Mouse (Mus musculus): ENCODE measurements around the gene Slco3a1.

The Slco3a1 gene

DNA sequence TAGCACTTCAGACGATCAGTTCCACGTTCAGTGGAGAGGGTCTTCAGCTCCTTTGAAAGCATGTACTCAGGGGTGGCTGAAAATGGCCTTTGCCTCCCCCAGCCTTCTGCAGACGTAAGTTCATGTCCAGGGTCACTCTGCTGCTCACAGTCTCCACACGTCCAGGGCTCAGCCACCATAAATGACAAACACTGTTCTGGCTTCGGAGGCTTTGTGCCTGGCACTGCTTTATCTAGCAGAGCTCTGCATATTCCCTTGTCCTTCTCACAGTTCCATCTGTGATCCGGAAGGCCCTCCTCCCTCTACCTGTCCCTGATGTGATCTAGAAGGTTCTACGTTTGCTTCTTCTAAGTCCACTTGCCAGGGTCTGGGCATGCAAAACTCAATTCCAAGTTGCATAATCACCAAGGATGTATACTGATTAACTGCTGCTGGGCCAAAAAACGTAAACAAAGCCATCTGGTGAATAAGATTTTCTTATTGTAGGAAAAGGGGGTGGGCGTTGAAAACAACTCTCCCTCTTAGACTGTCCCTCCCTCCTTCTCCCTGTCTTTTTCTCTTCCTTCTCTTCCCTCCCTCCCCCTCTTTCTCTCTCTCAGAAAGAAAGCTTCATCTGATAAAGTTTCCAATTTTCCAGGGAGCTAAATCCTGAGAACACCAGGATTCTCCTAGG lies 62.8 kb downstream of the Slco3a1 start:
- 0 out of 2 replicates have a peak, but pooled peaks have one; percentile 33 for ATAC-seq (ENCODE audit: insufficient number of reproducible peaks, low FRiP score, low TSS enrichment)

DNA sequence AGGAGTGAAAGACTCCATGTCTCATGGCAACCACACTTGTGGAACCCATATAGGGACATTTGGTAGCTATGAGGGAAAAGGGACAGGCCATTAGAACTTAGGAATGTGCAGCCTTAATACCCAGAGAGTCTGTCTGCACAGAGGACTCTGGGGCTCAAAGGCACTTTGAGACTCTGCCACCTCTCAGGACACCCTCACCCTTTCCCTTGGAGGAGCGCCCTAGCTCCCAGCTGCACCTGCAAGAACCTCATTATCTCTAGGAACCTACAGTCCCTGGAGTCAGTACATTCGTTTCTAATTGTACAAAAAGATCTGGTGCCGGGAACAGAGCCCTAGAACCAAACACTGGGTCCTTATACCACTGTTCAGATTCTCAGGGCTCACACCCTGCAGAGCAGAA lies 66.4 kb downstream of the Slco3a1 start:
- ATAC-seq (ENCODE audit: insufficient number of reproducible peaks, low FRiP score, low TSS enrichment): no peak

DNA sequence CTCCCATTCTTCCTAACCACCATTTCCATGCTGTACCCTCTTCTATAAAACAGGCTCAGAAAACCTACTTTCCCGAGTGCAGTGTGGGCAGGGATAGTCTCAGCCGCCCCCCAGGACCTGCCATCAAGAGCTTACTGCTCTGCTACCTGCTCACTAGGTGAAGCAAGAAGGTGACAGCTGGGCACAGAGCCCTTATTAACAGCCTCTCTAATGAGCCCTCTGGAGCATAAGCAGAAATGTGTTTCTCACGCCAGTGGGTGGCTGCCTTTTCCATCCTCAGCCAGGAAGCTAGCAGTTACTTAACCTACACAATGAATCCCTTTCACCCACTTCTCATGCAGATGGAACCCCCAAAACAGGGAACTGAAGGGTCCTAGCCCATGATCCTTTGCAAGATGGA lies 66.9 kb downstream of the Slco3a1 start:
- ATAC-seq (ENCODE audit: insufficient number of reproducible peaks, low FRiP score, low TSS enrichment): peak; percentile 80

DNA sequence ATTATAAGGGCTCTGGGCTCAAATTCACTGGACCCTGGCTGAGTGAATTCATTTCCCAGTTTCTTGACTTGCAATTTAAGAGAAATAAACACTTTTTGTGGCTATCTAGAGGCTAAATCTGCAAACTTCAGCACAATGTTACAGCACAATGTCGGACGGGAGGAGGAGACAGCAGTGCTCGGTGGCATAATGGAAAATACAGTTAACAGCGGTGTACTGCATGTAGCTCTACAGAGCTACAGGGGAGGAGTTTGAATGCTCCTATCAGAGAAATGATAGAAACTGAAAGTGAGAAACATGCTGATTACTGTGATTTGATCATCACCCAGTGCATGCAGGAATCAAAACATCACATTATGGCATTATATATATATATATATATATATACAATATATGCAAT lies 68.5 kb downstream of the Slco3a1 start:
- ATAC-seq (ENCODE audit: insufficient number of reproducible peaks, low FRiP score, low TSS enrichment): no peak

DNA sequence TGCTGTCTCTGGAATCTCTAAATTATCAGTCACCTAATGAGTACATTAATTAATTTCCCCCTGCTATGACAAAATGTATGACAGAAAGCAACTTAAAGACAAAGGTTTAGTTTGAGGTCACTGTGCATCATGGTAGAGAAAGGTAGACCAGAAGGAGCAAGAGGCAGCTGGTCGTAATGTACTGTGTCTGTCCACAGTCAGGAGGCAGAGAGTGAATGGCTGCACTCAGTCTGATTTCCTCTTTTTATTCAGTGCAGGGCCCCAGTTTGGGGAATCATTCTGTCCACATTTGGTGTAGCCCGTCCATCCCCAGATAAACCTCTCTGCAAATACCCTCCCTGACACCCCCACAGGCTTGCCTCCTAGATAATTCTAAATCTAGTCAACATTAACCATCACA lies 68.9 kb downstream of the Slco3a1 start:
- ATAC-seq (ENCODE audit: insufficient number of reproducible peaks, low FRiP score, low TSS enrichment): no peak

DNA sequence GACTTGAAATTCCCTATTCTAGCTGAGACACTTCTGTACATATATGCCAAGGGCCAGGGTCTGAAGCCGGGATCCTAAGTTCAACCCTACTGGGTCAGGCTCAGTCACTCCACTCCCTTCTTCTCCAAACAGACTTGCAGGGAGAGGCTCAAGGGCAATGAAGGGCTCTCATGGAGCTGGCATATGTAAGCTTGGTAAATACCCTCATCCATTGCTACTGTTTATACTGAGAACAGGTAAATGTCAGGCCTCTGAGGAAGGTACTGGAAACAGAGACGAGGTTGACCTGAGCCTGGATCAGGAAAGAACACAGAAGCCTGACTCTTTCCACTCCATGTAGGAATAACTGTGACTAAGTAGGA lies 70.6 kb downstream of the Slco3a1 start:
- ATAC-seq (ENCODE audit: insufficient number of reproducible peaks, low FRiP score, low TSS enrichment): no peak

DNA sequence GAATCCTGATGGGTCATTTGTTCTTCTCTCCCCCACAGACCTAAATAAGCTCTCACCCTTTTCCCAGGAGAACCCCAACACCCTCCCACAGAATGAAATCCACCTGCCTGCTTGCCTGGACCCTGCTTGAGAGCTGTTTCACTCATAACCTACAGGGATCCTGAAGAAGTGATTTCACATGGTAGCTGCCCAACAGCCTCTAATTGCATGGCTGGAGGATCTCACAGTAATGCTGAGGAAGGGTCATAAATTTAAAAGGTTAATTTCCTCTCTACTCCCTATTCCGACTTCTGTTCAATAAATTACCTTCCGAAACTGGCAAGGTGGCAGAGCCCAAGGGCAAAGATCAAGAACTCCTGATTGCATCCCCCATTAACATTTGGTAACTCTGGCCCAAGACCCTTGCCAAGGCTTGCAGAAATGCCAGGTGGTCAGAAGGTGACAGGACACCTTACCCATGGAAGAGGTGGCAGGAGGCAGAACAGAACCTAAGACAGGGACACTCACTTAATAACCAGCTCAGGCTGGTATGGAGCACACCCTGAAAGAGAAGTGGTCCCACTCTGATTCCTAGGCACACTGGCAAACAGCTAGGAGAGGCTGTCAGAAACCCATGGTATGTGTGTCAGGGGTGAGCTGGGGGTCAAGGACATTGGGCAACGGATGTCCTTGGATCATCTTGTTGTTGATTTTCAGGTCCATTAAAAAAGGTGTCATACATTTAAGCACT lies 71.1 kb downstream of the Slco3a1 start:
- no peak for ATAC-seq (ENCODE audit: insufficient number of reproducible peaks, low FRiP score, low TSS enrichment)

DNA sequence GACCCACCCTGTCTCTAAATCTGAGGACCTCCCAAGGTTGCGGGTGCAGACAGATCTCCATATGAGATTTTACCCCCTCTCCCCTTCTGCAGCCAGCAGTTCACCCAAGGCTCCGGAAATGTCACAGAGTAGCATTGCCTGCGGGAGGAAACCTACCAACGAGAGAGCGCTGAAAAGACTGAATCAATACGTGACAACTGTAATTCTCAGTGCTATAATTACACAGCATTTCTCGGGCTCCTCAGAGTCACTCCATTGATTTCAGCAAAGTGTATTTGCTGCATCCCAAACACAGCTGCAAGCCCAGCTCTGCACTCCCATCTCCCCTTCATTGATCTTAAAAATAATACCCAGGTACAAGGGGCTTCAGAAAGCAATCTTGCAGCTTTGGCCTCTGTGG lies 82.8 kb downstream of the Slco3a1 start:
- no peak for ATAC-seq (ENCODE audit: insufficient number of reproducible peaks, low FRiP score, low TSS enrichment)

DNA sequence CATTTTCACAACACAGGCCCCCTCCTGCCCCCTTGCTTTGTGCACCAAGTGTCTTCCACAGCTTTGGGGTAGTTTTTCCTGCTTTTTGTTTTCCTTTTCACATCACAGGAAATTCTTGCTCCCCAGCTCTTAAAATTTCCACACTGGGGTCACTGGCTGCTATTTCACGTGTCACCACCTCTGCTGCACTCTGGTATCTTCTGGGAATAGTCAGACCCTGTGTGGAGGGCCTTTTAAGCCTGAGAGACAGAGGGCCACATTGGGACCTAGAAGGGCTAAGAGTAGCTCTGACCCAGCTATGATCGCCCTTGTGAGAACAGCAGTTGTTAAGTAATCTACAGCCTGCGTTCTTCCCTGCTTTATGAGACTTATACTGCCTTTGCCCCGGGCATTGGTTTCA lies 87.7 kb downstream of the Slco3a1 start:
- no peak for ATAC-seq (ENCODE audit: insufficient number of reproducible peaks, low FRiP score, low TSS enrichment)

DNA sequence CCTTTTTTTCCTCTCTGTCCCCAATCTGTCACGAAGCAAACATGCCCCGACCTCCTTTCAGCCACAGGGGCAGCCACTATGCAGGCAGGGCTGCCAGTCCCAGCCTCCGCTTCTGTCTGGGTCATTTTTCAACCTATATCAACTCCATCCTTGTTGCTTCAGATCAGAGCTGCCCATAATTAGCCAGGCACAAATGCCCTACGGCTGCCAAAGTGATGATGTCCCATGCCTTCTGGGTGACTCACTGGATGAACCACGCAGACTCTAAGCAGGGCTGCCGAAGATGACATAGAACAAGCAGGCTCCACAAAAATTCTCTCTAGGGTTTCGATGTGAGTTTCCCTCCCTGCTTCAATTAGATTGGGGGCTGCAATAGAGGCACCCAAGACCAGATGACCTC lies 89.9 kb downstream of the Slco3a1 start:
- ATAC-seq (ENCODE audit: insufficient number of reproducible peaks, low FRiP score, low TSS enrichment): peak; percentile 72; the same call in 1 of the 2 replicates

DNA sequence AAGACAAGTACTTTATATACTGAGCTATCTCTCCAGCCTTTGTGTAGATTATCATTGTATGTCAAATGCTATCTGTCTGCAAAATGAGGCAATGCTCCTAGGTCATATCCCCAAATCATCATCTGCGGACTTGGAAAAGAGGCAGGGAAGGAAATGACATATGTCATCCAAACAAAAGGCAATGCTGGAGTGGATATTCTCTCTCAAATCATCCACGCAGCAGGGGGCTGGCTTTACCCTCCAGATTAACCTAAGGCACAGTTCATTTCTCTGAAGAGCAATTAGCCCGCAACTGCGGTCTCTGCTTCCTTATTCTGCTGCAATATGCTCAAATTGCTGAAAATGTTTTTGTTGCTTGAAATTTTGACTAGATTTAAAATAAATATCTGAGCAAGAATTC lies 92.1 kb downstream of the Slco3a1 start:
- ATAC-seq (ENCODE audit: insufficient number of reproducible peaks, low FRiP score, low TSS enrichment): no peak

DNA sequence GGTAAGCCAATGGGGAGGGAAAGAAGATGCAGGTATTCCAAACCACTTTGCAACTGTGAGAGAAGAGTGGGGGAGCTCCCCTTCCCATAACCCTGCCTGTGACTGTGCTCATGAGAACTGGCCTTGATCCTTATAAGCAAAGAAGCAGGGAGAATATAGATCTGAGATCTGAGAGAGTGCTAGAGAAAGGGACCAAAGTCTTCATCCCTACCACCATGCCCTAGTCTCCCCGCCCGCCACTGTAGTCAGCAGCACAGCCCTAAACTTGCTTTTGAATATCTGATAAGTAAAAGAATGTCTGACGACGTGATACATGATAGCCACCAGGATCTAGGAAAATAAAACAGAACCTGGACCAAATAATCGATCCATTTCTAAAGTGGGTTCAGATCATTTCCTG lies 92.8 kb downstream of the Slco3a1 start:
- no peak for ATAC-seq (ENCODE audit: insufficient number of reproducible peaks, low FRiP score, low TSS enrichment)

DNA sequence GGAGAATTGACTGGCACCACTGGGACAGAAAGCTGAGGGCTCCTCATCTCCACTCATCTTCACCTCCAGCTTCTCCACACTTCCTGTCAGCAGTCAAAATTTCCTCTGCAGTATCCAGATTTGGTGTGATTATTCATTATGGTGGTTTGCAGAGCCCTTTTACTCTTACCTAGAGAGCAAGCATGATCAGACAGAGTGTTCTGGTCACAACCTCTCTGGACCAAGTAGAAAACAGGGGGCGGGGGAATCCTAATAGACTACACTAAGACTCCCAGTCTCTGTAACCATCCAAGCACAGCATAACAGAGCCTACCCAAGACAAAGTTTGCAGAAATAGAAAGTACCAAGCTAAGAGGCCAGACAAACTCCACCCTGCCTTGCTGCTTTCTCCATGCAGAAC lies 93.4 kb downstream of the Slco3a1 start:
- ATAC-seq (ENCODE audit: insufficient number of reproducible peaks, low FRiP score, low TSS enrichment): no peak

DNA sequence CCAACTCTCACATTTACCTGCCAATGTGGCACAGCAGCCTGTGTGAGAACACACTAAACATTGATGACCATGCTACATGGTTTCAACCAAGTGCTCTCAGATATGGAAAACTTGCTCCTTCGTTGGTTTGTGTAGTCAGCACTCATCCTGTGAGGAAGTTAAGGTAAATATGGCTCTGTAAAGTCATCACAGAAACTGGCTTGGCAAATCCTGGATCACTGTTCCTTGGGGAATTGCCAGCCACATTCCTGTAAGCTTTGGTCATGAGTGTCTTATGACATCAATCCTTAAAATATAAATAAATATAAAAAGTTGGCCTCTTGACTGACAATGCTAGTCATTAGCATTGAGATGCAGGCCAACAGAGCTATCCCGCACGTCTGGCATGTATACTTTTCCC lies 94.8 kb downstream of the Slco3a1 start:
- ATAC-seq (ENCODE audit: insufficient number of reproducible peaks, low FRiP score, low TSS enrichment): no peak

DNA sequence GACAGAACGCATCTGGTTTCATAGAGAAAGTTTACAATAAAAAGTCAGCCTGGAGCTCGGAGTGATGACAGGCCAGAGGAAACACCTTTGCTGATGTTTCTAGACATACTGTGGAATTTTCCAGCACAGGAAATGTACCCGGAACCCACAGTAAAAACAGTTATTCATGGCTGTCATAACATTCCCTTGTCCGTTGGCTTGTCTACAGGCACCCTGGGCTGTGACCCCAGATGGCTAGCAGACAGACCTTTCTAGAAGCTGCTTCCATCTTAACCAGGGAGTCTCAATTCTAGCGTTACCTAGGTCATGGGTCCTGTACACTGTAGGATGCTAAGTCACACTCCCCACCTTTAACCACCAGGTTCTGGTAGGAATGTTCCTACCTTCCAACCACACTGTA lies 95.3 kb downstream of the Slco3a1 start:
- ATAC-seq (ENCODE audit: insufficient number of reproducible peaks, low FRiP score, low TSS enrichment): no peak

DNA sequence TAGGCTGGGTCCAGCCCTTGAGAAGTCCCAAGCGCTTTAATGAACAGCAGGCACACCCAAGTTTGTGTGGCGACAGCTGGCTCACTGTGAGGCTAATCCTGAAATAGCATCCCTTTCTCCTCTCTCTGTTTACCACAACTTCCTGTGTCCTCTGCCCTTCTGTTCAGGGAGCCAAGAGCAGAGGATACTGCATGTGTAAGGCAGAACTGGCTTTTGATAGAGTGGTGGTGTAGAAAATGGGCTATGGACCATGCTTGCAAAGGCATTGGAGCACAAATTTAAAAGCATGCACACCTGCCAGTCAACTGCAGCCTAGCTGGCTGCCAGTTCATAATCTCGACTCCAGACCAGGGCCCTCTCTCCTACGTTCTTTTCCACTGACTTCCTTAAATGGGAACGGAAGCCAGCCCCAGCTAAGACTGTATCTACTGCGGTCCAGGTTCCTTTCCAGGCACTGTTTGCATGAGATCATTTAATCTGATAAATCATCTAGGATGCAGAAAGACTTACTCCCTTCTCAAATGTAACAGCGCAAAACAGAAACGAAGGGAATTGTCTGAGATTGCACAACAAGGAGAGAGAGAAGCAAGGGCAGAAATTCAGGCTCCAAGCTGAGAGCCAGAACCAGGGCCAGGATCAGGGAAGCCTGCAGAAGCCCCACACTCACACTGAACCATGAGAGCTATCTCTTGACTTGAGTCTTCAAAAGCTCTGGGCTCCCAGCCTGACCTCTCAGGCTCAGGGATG lies 95.9 kb downstream of the Slco3a1 start:
- no peak for ATAC-seq (ENCODE audit: insufficient number of reproducible peaks, low FRiP score, low TSS enrichment)

DNA sequence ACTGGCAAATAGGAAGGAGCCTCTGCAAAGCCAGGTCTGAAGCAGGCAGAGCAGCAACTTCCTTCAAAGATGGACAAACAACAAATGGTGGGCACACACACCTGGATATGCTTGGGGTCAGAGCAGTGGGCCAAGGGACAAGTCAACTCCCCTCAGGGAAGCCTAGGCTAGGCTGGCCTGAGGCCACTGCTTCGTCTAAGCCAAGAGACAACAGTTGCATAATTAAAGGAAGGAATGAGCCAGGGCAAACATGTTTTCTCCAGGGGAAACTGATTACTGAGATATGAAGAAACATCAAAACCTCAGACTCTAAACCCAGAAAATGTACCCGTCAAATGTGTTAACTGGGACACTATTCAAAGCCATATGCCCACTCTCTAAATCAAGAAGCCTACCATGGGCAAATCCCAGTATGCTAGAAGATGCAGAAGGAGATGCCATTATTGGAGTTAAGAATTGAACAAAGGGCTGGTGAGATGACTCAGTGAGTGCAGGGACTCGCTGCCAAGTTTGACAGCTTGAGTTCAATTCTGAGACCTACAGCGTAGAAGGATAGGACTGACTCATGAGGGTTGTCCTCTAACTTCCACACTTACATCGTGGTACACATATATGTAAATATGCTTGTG lies 97.1 kb downstream of the Slco3a1 start:
- no peak for ATAC-seq (ENCODE audit: insufficient number of reproducible peaks, low FRiP score, low TSS enrichment)

DNA sequence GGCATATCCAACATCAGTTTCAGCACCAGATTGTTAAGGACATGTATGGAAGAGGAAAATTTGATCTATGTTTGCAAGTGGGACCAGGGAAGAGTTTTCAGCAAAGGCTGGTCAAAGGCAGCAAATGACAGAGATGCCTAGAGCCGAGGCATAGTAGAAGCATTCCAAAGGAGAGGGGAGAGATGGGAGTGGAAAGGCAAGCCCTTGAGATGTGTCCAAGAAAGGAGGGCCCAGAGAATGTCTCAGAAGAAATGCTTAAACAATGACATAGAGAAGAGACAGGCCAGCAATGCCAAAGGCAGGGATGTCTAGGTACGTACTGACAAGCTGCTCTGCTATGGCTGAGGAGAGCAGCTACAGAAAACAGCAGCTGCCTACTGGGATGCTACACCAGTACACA lies 97.8 kb downstream of the Slco3a1 start:
- ATAC-seq (ENCODE audit: insufficient number of reproducible peaks, low FRiP score, low TSS enrichment): no peak

DNA sequence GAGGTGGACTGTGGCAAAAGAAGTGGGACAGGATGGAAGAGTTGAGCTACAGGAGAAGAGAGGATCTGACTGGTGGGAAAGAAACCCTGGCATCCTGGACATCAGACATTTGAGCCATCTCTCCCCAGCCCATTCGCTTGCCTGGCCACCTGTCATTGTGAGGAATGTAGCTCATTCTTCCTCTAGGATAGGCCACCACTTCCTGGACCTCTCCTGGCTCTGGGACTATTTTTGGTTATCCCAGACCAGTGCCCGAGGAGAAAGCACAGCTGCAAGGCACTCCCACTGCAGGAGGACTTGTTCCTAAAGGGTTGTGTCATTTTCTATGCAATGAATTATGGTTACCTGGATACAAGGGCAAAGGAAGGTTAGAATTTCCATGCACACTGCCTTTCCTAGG lies 103.5 kb downstream of the Slco3a1 start:
- ATAC-seq (ENCODE audit: insufficient number of reproducible peaks, low FRiP score, low TSS enrichment): no peak

DNA sequence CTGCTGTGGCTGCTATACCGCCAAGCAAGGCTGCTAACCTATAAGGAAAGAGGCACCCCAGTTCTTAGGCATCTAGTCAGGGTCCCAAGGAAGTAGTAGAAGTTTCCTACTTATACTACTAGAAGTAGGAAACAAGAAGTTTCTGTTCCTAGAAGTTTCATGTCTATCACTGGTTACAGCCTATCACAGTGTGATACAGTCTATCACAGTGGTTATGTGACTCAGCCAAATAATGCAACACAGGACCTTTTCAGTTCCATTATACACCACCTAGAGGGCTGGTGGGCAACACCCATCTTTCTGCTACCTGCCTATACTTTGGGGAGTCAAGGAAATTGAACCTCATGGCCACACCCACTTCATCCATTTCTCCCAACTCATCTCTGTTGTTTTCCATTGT lies 104.8 kb downstream of the Slco3a1 start:
- ATAC-seq (ENCODE audit: insufficient number of reproducible peaks, low FRiP score, low TSS enrichment): no peak

DNA sequence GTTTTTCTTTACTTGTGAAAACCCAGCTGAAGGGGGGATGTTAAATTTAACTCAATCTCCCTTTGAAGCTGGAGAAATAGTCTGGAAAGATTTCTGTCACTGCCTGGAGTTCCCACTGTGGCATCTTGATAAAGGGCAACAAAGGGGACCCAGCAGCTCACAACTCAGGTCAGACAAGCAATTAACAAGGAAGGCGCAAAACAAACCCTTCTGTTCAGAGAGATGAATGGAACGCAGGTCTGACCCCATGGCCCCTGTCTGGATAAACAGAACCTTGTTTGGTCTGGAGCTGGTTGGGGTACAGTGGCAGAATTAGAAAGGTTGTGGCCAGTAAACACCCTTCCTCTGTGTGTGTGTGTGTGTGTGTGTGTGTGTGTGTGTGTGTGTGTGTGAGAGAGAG lies 106.8 kb downstream of the Slco3a1 start:
- no peak for ATAC-seq (ENCODE audit: insufficient number of reproducible peaks, low FRiP score, low TSS enrichment)

Measured in cerebellum, adult (tissue).